Mouse (Mus musculus): ENCODE data around the gene Vapb. TPM values are rescaled to one million over a fixed set of nuclear protein-coding genes. Genes with fewer than 3 reads are reported as not detected.

Vapb gene
- total and polyA plus RNA-seq, 3 experiments = 29.1 to 483 (median 46.5) TPM

DNA sequence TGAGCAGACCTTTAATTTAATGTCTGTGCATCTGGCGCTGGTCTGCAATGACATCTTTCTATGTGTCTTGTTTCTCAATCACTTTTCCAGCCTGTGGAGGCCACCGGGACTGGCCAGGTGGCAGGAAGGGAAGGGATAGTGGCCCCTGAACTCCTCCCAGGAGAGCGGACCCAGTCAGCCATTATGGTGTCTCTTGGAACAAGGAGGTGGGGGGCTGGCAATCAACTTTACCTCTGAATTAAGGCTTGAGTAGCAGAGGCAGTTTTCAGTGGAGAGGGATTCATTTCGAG lies 59.3 kb downstream of the Vapb start:
- TF ChIP-seq GATA1 (IDR thresholded peaks at IDR 0.05; ENCODE audit: low read depth, low read length) (no peak), RCOR1 (IDR thresholded peaks at IDR 0.05; ENCODE audit: low read depth, low read length) (no peak), KAT2A (conservative IDR thresholded peaks at IDR 0.05; ENCODE audit: low read depth, low read length) (no peak), UBTF (IDR thresholded peaks at IDR 0.05; ENCODE audit: borderline replicate concordance, insufficient read depth, low read depth, low read length) (no peak), SMC3 (IDR thresholded peaks at IDR 0.05; ENCODE audit: low read depth, low read length) (no peak), ZNF384 (IDR thresholded peaks at IDR 0.05; ENCODE audit: low read depth, low read length) (no peak), NRF1 (IDR thresholded peaks at IDR 0.05; ENCODE audit: insufficient read depth, low read depth, low read length, poor library complexity, severe bottlenecking) (no peak), POLR2AphosphoS2 (IDR thresholded peaks at IDR 0.05; ENCODE audit: low read length) (no peak), NELFE (IDR thresholded peaks at IDR 0.05; ENCODE audit: low read depth, low read length) (no peak), MAX (IDR thresholded peaks at IDR 0.05; ENCODE audit: low read length) (no peak), E2F4 (IDR thresholded peaks at IDR 0.05; ENCODE audit: borderline replicate concordance, low read depth, low read length) (no peak), MYC (IDR thresholded peaks at IDR 0.05; ENCODE audit: low read depth, low read length) (no peak), TAL1 (IDR thresholded peaks at IDR 0.05; ENCODE audit: low read length) (no peak), ZKSCAN1 (IDR thresholded peaks at IDR 0.05; ENCODE audit: low read depth, low read length) (no peak), ETS1 (IDR thresholded peaks at IDR 0.05; ENCODE audit: low read depth, low read length) (no peak), ZC3H11A (IDR thresholded peaks at IDR 0.05; ENCODE audit: low read depth, low read length) (no peak), ELF1 (IDR thresholded peaks at IDR 0.05; ENCODE audit: low read depth, low read length) (no peak)
- H3K79me2 ChIP-seq (ENCODE audit: control insufficient read depth, insufficient read depth, low read length, poor library complexity) = no peaks in the 10 kb centered on the region
- H3K9me3 ChIP-seq (replicated peaks; ENCODE audit: insufficient read depth, low read length) = no peaks in the 10 kb centered on the region
- H3K27me3 ChIP-seq (ENCODE audit: control insufficient read depth in 1 of 2, insufficient read depth in 2 of 2, low read length in 2 of 2) = no peaks in the 10 kb centered on the region
- H3K36me3 ChIP-seq (ENCODE audit: control insufficient read depth in 1 of 2, insufficient read depth in 2 of 2, low read length in 2 of 2) = no peaks in the 10 kb centered on the region
- no peak overlapping the region for H3K4me3 ChIP-seq (ENCODE audit: control insufficient read depth in 1 of 2, insufficient read depth in 1 of 2, low read depth in 2 of 2, low read length in 2 of 2)
- H3K4me1 ChIP-seq (ENCODE audit: control insufficient read depth in 1 of 2, insufficient read depth in 2 of 2, low read length in 2 of 2) = no peaks in the 10 kb centered on the region
- no peak overlapping the region for H3K27ac ChIP-seq (ENCODE audit: control insufficient read depth, low read depth, low read length)
- H3K9ac ChIP-seq (ENCODE audit: control insufficient read depth, low read depth, low read length, poor library complexity, severe bottlenecking) = no peak overlapping the region
- no peak for DNase-seq (ENCODE audit: low read depth, low spot score)

- Histone ChIP-seq H3K4me1 (ENCODE audit: control insufficient read depth in 1 of 2, insufficient read depth in 2 of 2, low read length in 2 of 2) (no peaks in the 10 kb centered on the region), H3K27me3 (ENCODE audit: control insufficient read depth in 1 of 2, insufficient read depth in 2 of 2, low read length in 2 of 2) (no peaks in the 10 kb centered on the region), H3K27ac (ENCODE audit: control insufficient read depth, low read depth, low read length) (no peak overlapping the region), H3K36me3 (ENCODE audit: control insufficient read depth in 1 of 2, insufficient read depth in 2 of 2, low read length in 2 of 2) (no peaks in the 10 kb centered on the region), H3K79me2 (ENCODE audit: control insufficient read depth, insufficient read depth, low read length, poor library complexity) (no peaks in the 10 kb centered on the region), H3K9me3 (replicated peaks; ENCODE audit: insufficient read depth, low read length) (no peaks in the 10 kb centered on the region), H3K9ac (ENCODE audit: control insufficient read depth, low read depth, low read length, poor library complexity, severe bottlenecking) (no peak overlapping the region), H3K4me3 (ENCODE audit: control insufficient read depth in 1 of 2, insufficient read depth in 1 of 2, low read depth in 2 of 2, low read length in 2 of 2) (no peak overlapping the region)
- DNase-seq (ENCODE audit: low read depth, low spot score) = no peak
- no peak for TF ChIP-seq CHD1 (IDR thresholded peaks at IDR 0.05; ENCODE audit: low read depth, low read length)
- TF ChIP-seq POLR2AphosphoS5 (IDR thresholded peaks at IDR 0.05; ENCODE audit: borderline replicate concordance, low read depth, low read length) = no peak
These were observed 62.2 kb downstream of the Vapb start for GRCm38 (mm10) chr2:173799513-173799912.

Data from MEL (cell line).